ENCODE assay signal across 12 mouse cellular contexts in the genomic region with DNA sequence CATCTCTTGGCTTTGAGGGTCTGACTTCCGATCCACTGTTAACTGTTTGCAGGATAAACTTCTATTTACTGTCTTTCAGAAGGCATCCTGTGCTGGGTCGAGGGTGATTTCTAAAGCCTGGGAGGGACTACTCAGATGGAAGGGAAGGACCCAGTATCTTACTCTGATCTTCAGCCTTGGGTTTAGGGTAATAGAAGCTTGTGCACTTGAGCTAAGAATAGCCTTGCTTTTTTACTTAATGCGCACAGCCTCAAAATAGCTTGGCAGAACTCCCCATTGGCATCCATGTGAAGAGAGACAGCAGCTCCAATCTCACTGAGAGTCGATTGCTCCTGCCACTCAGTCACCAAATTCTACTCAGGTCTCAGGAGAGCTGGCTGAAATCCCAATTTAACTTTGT. TPM values are rescaled to one million over a fixed set of nuclear protein-coding genes. Genes with fewer than 3 reads are reported as not detected.
A peak's percentile ranks its signal among the peaks of the same experiment; 100 is the strongest.
DNase-seq lines count a peak whose midpoint lies in the region; ATAC-seq and TF ChIP-seq lines count a peak whose summit lies in the region.
"Had no signal": no experiment of that assay in that cellular context is flagged by ENCODE, and none has a peak within 500 bp of the region (broad histone marks: within the 10 kb centered on the region; RNA-seq: fewer than 3 reads in every experiment).

No protein-coding gene starts in this region.

- no peak for TF ChIP-seq EP300 in liver, postnatal 0 days (IDR thresholded peaks at IDR 0.05; ENCODE audit: low read depth)

- no peak overlapping the region for H3K9ac ChIP-seq in lung, embryonic 15.5 days
- no peak overlapping the region for H3K9ac ChIP-seq in liver, postnatal 0 days (replicated peaks)
- no peak overlapping the region for H3K9ac ChIP-seq in liver, embryonic 12.5 days
- H3K9ac ChIP-seq: embryonic facial prominence, embryonic 12.5 days; hindbrain, embryonic 13.5 days; liver, embryonic 15.5 days; neural tube, embryonic 13.5 days had no signal

- no peaks in the 10 kb centered on the region for H3K36me3 ChIP-seq in lung, embryonic 15.5 days
- H3K36me3 ChIP-seq in liver, postnatal 0 days (replicated peaks; ENCODE audit: insufficient read depth, low read length), result no peaks in the 10 kb centered on the region
- no peaks in the 10 kb centered on the region for H3K36me3 ChIP-seq in liver, embryonic 12.5 days
- H3K36me3 ChIP-seq: embryonic facial prominence, embryonic 12.5 days; hindbrain, embryonic 13.5 days; liver, embryonic 15.5 days; neural tube, embryonic 13.5 days had no signal

- peak; percentile 59; the same call in 1 of the 2 replicates for ATAC-seq in lung, embryonic 15.5 days (ENCODE audit: borderline replicate concordance, extremely low read depth, low FRiP score, low TSS enrichment)
- no peak for ATAC-seq in liver, postnatal 0 days
- ATAC-seq in liver, embryonic 12.5 days, result no peak

- no peak overlapping the region for H3K4me3 ChIP-seq in lung, embryonic 15.5 days
- H3K4me3 ChIP-seq in liver, postnatal 0 days (ENCODE audit: low read depth, low read length), result no peak overlapping the region
- H3K4me3 ChIP-seq in liver, embryonic 12.5 days, result no peak overlapping the region
- H3K4me3 ChIP-seq: embryonic facial prominence, embryonic 12.5 days; hindbrain, embryonic 13.5 days; liver, embryonic 15.5 days; neural tube, embryonic 13.5 days had no signal

- 26% methylated on average over 4 of the region's 4 CpGs for WGBS in lung, embryonic 15.5 days
- WGBS in liver, postnatal 0 days (ENCODE audit: insufficient replicate concordance), result 43% methylated on average over 4 of the region's 4 CpGs
- WGBS in liver, embryonic 12.5 days (ENCODE audit: insufficient replicate concordance), result 42% methylated on average over 4 of the region's 4 CpGs

- H3K27me3 ChIP-seq in lung, embryonic 15.5 days, result no peaks in the 10 kb centered on the region
- H3K27me3 ChIP-seq in liver, postnatal 0 days (ENCODE audit: insufficient read depth, low read length), result no peaks in the 10 kb centered on the region
- H3K27me3 ChIP-seq in liver, embryonic 12.5 days (replicated peaks), result no peaks in the 10 kb centered on the region
- H3K27me3 ChIP-seq: embryonic facial prominence, embryonic 12.5 days; hindbrain, embryonic 13.5 days; liver, embryonic 15.5 days; neural tube, embryonic 13.5 days had no signal

- no peak overlapping the region for H3K4me2 ChIP-seq in lung, embryonic 15.5 days
- H3K4me2 ChIP-seq in liver, postnatal 0 days (ENCODE audit: low read depth, low read length), result no peak overlapping the region
- H3K4me2 ChIP-seq in liver, embryonic 12.5 days, result no peak overlapping the region
- H3K4me2 ChIP-seq: embryonic facial prominence, embryonic 12.5 days; hindbrain, embryonic 13.5 days; liver, embryonic 15.5 days; neural tube, embryonic 13.5 days had no signal

- H3K4me1 ChIP-seq in lung, embryonic 15.5 days, result peaks cover 6% of the 10 kb centered on the region; the same call in 1 of the 2 replicates
- H3K4me1 ChIP-seq in liver, postnatal 0 days (ENCODE audit: insufficient read depth), result no peaks in the 10 kb centered on the region
- H3K4me1 ChIP-seq in liver, embryonic 12.5 days, result no peaks in the 10 kb centered on the region
- H3K4me1 ChIP-seq: embryonic facial prominence, embryonic 12.5 days; liver, embryonic 15.5 days; neural tube, embryonic 13.5 days had no signal

- no peaks in the 10 kb centered on the region for H3K9me3 ChIP-seq in lung, embryonic 15.5 days
- no peaks in the 10 kb centered on the region for H3K9me3 ChIP-seq in liver, postnatal 0 days (ENCODE audit: low read length)
- H3K9me3 ChIP-seq in liver, embryonic 12.5 days (replicated peaks), result no peaks in the 10 kb centered on the region
- H3K9me3 ChIP-seq: embryonic facial prominence, embryonic 12.5 days; hindbrain, embryonic 13.5 days; liver, embryonic 15.5 days; neural tube, embryonic 13.5 days had no signal

- no peak for TF ChIP-seq CTCF in liver, postnatal 0 days (IDR thresholded peaks at IDR 0.05; ENCODE audit: low read depth)

- no peak overlapping the region for H3K27ac ChIP-seq in lung, embryonic 15.5 days
- H3K27ac ChIP-seq in liver, postnatal 0 days (ENCODE audit: low read depth), result no peak overlapping the region
- no peak overlapping the region for H3K27ac ChIP-seq in liver, embryonic 12.5 days
- H3K27ac ChIP-seq: embryonic facial prominence, embryonic 12.5 days; hindbrain, embryonic 13.5 days; liver, embryonic 15.5 days; neural tube, embryonic 13.5 days had no signal

- peak; percentile 12 for DNase-seq in adrenal gland, postnatal 14 days
- DNase-seq in adrenal gland, adult 2 months, result no peak
- no peak for DNase-seq in lung, postnatal 14 days
- peak; percentile 64 for DNase-seq in gastrocnemius, postnatal 14 days
- DNase-seq in heart, postnatal 4 days, result peak; percentile 55
- DNase-seq in liver, postnatal 0 days, result no peak

- intact Hi-C loops in gastrocnemius, postnatal 14 days (cut with DNase I; ENCODE audit: low total_unique reads), result no loop called here

RNA-seq across cellular contexts. Expression of gene Nck2, which starts 17.9 kb away (rescaled TPM):
- 28.1 and 29.2 TPM in 2 replicates for total RNA-seq in adrenal gland, postnatal 14 days (2021)
- 10 to 100 TPM; 25.5 to 29.4 TPM for total RNA-seq in adrenal gland, adult 2 months (2021)
- polyA plus RNA-seq in adrenal gland, adult 2 months (2012; rRNA removed), result 30.5 and 33.4 TPM in 2 replicates
- 50.9 and 51.3 TPM in 2 replicates for polyA plus RNA-seq in lung, embryonic 15.5 days (2015; fragmentation: Nextera tagmentation; extraction: Ambion mirVana)
- total RNA-seq in gastrocnemius, postnatal 14 days (2021), result 10 to 100 TPM; 18.6 to 24.1 TPM
- total RNA-seq in heart, postnatal 4 days (2021), result 10 to 100 TPM; 34.0 to 38.3 TPM
- 5.4 and 6.0 TPM in 2 replicates for polyA plus RNA-seq in liver, postnatal 0 days (2015; fragmentation: Nextera tagmentation; extraction: Ambion mirVana)
- 20.3 and 20.4 TPM in 2 replicates for polyA plus RNA-seq in liver, embryonic 12.5 days (2016; fragmentation: Nextera tagmentation; extraction: Ambion mirVana)

Comparison
In these comparisons a context has a peak if more than half of its experiments do, and no peak if none do; other contexts are left out.
1. DNase-seq: peak in adrenal gland, postnatal 14 days (single experiment), gastrocnemius, postnatal 14 days (single experiment) and heart, postnatal 4 days (single experiment); none in adrenal gland, adult 2 months (single experiment), lung, postnatal 14 days (single experiment) and liver, postnatal 0 days (single experiment).